Mouse (Mus musculus) midbrain, embryonic 14.5 days (tissue): Measurements from ENCODE around the gene Acvr1c. TPM values are rescaled to one million over a fixed set of nuclear protein-coding genes. Genes with fewer than 3 reads are reported as not detected.
A peak's percentile ranks its signal among the peaks of the same experiment; 100 is the strongest.

Source experiments
- ATAC-seq: fragments of 200-750 bp; cut with Nextera tagmentation; 2 replicates; pipeline ENCODE4 v1.8.0; 2017; ENCODE audit warnings: moderate number of reproducible peaks, moderate library complexity; ENCODE audit not compliant: low FRiP score, low TSS enrichment
- DNase-seq: peaks from one replicate; pipeline ENCODE4 v3.0.0-alpha.2; 2015
- H3K27ac ChIP-seq: fragments of 300-500 bp; sonication (generic); replicated peaks from 2 replicates; pipeline ENCODE4 v1.5.1; 2014; ENCODE audit warnings: mild to moderate bottlenecking, low read depth, low read length, moderate library complexity
- H3K27me3 ChIP-seq: fragments of 300-500 bp; sonication (generic); 2 replicates; pipeline ENCODE4 v1.6.1; 2014; ENCODE audit warnings: low read length, control low read depth, mixed read lengths; ENCODE audit not compliant: control insufficient read depth, insufficient read depth
- H3K36me3 ChIP-seq: fragments of 300-500 bp; sonication (generic); 2 replicates; pipeline ENCODE4 v1.6.1; 2014; ENCODE audit warnings: low read length, control low read depth; ENCODE audit not compliant: control insufficient read depth, insufficient read depth
- H3K4me1 ChIP-seq: fragments of 300-500 bp; sonication (generic); 2 replicates; pipeline ENCODE4 v1.6.1; 2014; ENCODE audit warnings: mild to moderate bottlenecking, antibody characterized with exemption, low read length, control low read depth; ENCODE audit not compliant: control insufficient read depth, insufficient read depth
- H3K4me2 ChIP-seq: fragments of 300-500 bp; sonication (generic); 2 replicates; pipeline ENCODE4 v1.6.1; 2014; ENCODE audit warnings: mild to moderate bottlenecking, low read length, moderate library complexity
- H3K4me3 ChIP-seq: fragments of 300-500 bp; sonication (generic); replicated peaks from 2 replicates; pipeline ENCODE4 v1.5.1; 2014; ENCODE audit warnings: low read depth, low read length
- H3K9ac ChIP-seq: fragments of 300-500 bp; sonication (generic); replicated peaks from 2 replicates; pipeline ENCODE4 v1.6.1; 2014; ENCODE audit warnings: mild to moderate bottlenecking, low read length, moderate library complexity
- H3K9me3 ChIP-seq: fragments of 300-500 bp; sonication (generic); 2 replicates; pipeline ENCODE4 v1.6.1; 2016; ENCODE audit warnings: low read length, control low read depth, mixed read lengths; ENCODE audit not compliant: control insufficient read depth
- WGBS: fragments of 180-500 bp; shearing (Covaris S2); extraction: QIAGEN DNeasy Blood & Tissue Kit; methylation state at CpG from one replicate; pipeline ENCODE4 v1.1.7; 2014; 5-methylcytosine and 5-hydroxymethylcytosine counted together
- polyA plus RNA-seq: library from polyadenylated mRNA; unstranded; fragments of >200 nt; fragmentation: Nextera tagmentation; extraction: Ambion mirVana; gene quantifications from 2 replicates; pipeline ENCODE4 v1.2.1, GENCODE M21; 2014

Gene Acvr1c
- polyA plus RNA-seq, 1 experiment from 2014 or later = 0.43 TPM

- Histone ChIP-seq H3K27me3 (no peaks in the 10 kb centered on the region), H3K9me3 (no peaks in the 10 kb centered on the region), H3K4me1 (no peaks in the 10 kb centered on the region), H3K4me2 (no peak overlapping the region), H3K9ac (no peak overlapping the region), H3K36me3 (no peaks in the 10 kb centered on the region), H3K4me3 (no peak overlapping the region), H3K27ac (no peak overlapping the region)
- ATAC-seq = no peak
- 91% methylated on average over 7 of the region's 7 CpGs for WGBS
- no peak for DNase-seq
Observed at GRCm38 (mm10) chr2:58316186-58316585, 41.5 kb downstream of the Acvr1c start.

GRCm38 (mm10) chr2:58309695-58310094 lies 48.0 kb downstream of the Acvr1c start:
- H3K27me3 ChIP-seq = no peaks in the 10 kb centered on the region
- DNase-seq (no peak), ATAC-seq (no peak)
- H3K4me3 ChIP-seq = no peak overlapping the region
- WGBS = 76% methylated on average over 3 of the region's 3 CpGs
- no peak overlapping the region for H3K4me2 ChIP-seq
- H3K9me3 ChIP-seq = no peaks in the 10 kb centered on the region
- H3K36me3 ChIP-seq = no peaks in the 10 kb centered on the region
- H3K4me1 ChIP-seq = no peaks in the 10 kb centered on the region
- H3K27ac ChIP-seq = no peak overlapping the region
- H3K9ac ChIP-seq = no peak overlapping the region

GRCm38 (mm10) chr2:58304450-58304849 lies 53.2 kb downstream of the Acvr1c start:
- Histone ChIP-seq H3K4me2 (no peak overlapping the region), H3K27me3 (no peaks in the 10 kb centered on the region), H3K9ac (no peak overlapping the region), H3K4me1 (no peaks in the 10 kb centered on the region), H3K36me3 (no peaks in the 10 kb centered on the region), H3K4me3 (no peak overlapping the region), H3K9me3 (no peaks in the 10 kb centered on the region), H3K27ac (no peak overlapping the region)
- 88% methylated on average over 3 of the region's 3 CpGs for WGBS
- ATAC-seq = no peak
- DNase-seq = no peak

GRCm38 (mm10) chr2:58289759-58290431 lies 67.8 kb downstream of the Acvr1c start:
- H3K4me3 ChIP-seq = no peak overlapping the region
- H3K27ac ChIP-seq = no peak overlapping the region
- peaks cover 3% of the 10 kb centered on the region; the same call in 1 of the 2 replicates for H3K4me1 ChIP-seq
- H3K36me3 ChIP-seq = no peaks in the 10 kb centered on the region
- DNase-seq (no peak), ATAC-seq (no peak)
- WGBS = 13% methylated on average over 9 of the region's 9 CpGs
- H3K4me2 ChIP-seq = no peak overlapping the region
- H3K9me3 ChIP-seq = no peaks in the 10 kb centered on the region
- H3K9ac ChIP-seq = no peak overlapping the region
- H3K27me3 ChIP-seq = no peaks in the 10 kb centered on the region

- no peak overlapping the region for H3K27ac ChIP-seq
- no peak overlapping the region for H3K4me3 ChIP-seq
- no peak overlapping the region for H3K4me2 ChIP-seq
- H3K9me3 ChIP-seq = no peaks in the 10 kb centered on the region
- no peaks in the 10 kb centered on the region for H3K27me3 ChIP-seq
- no peaks in the 10 kb centered on the region for H3K36me3 ChIP-seq
- DNase-seq = no peak
- 67% methylated on average over 6 of the region's 6 CpGs for WGBS
- H3K9ac ChIP-seq = no peak overlapping the region
- peaks cover 3% of the 10 kb centered on the region; the same call in 1 of the 2 replicates for H3K4me1 ChIP-seq
- no peak for ATAC-seq
Observed at GRCm38 (mm10) chr2:58289331-58289730, 68.4 kb downstream of the Acvr1c start.

- H3K9me3 ChIP-seq = no peaks in the 10 kb centered on the region
- peak; percentile 43 for DNase-seq
- no peaks in the 10 kb centered on the region for H3K4me1 ChIP-seq
- no peak overlapping the region for H3K27ac ChIP-seq
- H3K36me3 ChIP-seq = no peaks in the 10 kb centered on the region
- H3K9ac ChIP-seq = no peak overlapping the region
- H3K27me3 ChIP-seq = no peaks in the 10 kb centered on the region
- WGBS = 60% methylated on average over 8 of the region's 8 CpGs
- no peak overlapping the region for H3K4me2 ChIP-seq
- no peak overlapping the region for H3K4me3 ChIP-seq
- peak; percentile 63; the same call in 1 of the 2 replicates for ATAC-seq
Observed at GRCm38 (mm10) chr2:58282259-58282910, 75.3 kb downstream of the Acvr1c start.

GRCm38 (mm10) chr2:58281046-58281445 lies 76.6 kb downstream of the Acvr1c start:
- Histone ChIP-seq H3K4me1 (no peaks in the 10 kb centered on the region), H3K4me2 (no peak overlapping the region), H3K27me3 (no peaks in the 10 kb centered on the region), H3K9ac (no peak overlapping the region), H3K27ac (no peak overlapping the region), H3K36me3 (no peaks in the 10 kb centered on the region), H3K4me3 (no peak overlapping the region), H3K9me3 (no peaks in the 10 kb centered on the region)
- ATAC-seq (no peak), DNase-seq (no peak)
- WGBS = 78% methylated on average over 3 of the region's 3 CpGs

- Histone ChIP-seq H3K4me3 (no peak overlapping the region), H3K9me3 (no peaks in the 10 kb centered on the region), H3K27ac (no peak overlapping the region), H3K4me1 (no peaks in the 10 kb centered on the region), H3K36me3 (no peaks in the 10 kb centered on the region), H3K4me2 (no peak overlapping the region), H3K27me3 (no peaks in the 10 kb centered on the region), H3K9ac (no peak overlapping the region)
- ATAC-seq (no peak), DNase-seq (no peak)
- 87% methylated on average over 5 of the region's 5 CpGs for WGBS
Observed at GRCm38 (mm10) chr2:58279163-58279562, 78.5 kb downstream of the Acvr1c start.

- Histone ChIP-seq H3K4me1 (no peaks in the 10 kb centered on the region), H3K27ac (no peak overlapping the region), H3K36me3 (no peaks in the 10 kb centered on the region), H3K9ac (no peak overlapping the region), H3K9me3 (no peaks in the 10 kb centered on the region), H3K27me3 (no peaks in the 10 kb centered on the region), H3K4me2 (no peak overlapping the region), H3K4me3 (no peak overlapping the region)
- DNase-seq (no peak), ATAC-seq (no peak)
- 89% methylated on average over 7 of the region's 7 CpGs for WGBS
Observed at GRCm38 (mm10) chr2:58276454-58276853, 81.2 kb downstream of the Acvr1c start.
